Mouse (Mus musculus) E14TG2a.4 (cell line): Measurements from ENCODE around the gene Ccr5.

Source experiments
- CTCF ChIP-seq: conservative IDR thresholded peaks from 2 replicates; pipeline ENCODE4 v1.5.1; 2014; ENCODE audit warnings: low read length
- NANOG ChIP-seq: IDR thresholded peaks from 2 replicates; pipeline ENCODE4 v1.6.1; 2014; ENCODE audit warnings: borderline replicate concordance, low read length, mixed read lengths
- POU5F1 ChIP-seq: IDR thresholded peaks from 2 replicates; pipeline ENCODE4 v1.6.1; 2014; ENCODE audit warnings: low read length, borderline replicate concordance

GRCm38 (mm10) chr9:124128379-124128778 is 7.0 kb downstream of the Ccr5 start:
- TF ChIP-seq CTCF: peak; percentile 36
- no peak for TF ChIP-seq NANOG
- no peak for TF ChIP-seq POU5F1
